8 mouse cellular contexts compared by ENCODE assay signal in the genomic region with DNA sequence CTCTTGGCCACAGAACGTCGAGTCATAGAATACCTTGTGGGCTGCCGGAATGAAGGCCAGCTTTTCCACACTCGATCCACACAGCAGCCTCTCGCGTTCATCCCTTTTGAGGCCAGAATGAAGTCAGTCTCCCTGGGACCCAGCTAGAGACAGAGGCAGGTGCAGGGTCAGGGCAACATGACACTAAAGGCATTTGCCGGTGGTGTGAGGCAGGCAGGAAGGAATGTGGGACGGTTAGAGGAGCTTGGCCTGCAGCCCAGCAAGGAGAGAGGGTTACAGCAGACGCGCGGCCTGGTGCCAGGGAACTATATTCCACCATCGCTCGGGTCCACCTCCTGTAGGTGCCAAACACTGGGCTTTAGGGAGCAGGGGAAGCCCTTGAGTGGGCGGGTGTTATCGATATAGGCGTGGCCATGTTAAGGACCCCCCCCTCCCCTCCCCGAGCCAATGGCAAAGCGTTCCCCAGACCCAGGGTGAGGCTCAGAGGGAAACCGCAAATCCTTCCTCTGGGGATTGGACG. TPM values are rescaled to one million over a fixed set of nuclear protein-coding genes. Genes with fewer than 3 reads are reported as not detected.
DNase-seq lines count a peak whose midpoint lies in the region; ATAC-seq lines count a peak whose summit lies in the region.

No protein-coding gene starts in this region.

- peak overlapping the region; percentile 13; the same call in 1 of the 2 replicates for H3K4me2 ChIP-seq in hindbrain, embryonic 15.5 days
- H3K4me2 ChIP-seq in lung, embryonic 16.5 days (ENCODE audit: low read depth, low read length) = peak overlapping the region; percentile 16

- H3K27me3 ChIP-seq in hindbrain, embryonic 15.5 days = 0 out of 2 replicates have a peak, but pooled peaks cover 5% of the 10 kb centered on the region
- H3K27me3 ChIP-seq in lung, embryonic 16.5 days (ENCODE audit: control insufficient read depth, insufficient read depth, low read depth, low read length) = no peaks in the 10 kb centered on the region

- no peaks in the 10 kb centered on the region for H3K9me3 ChIP-seq in hindbrain, embryonic 15.5 days
- no peaks in the 10 kb centered on the region for H3K9me3 ChIP-seq in lung, embryonic 16.5 days (ENCODE audit: control insufficient read depth, low read length)

- no peak overlapping the region for H3K4me3 ChIP-seq in hindbrain, embryonic 15.5 days
- no peak overlapping the region for H3K4me3 ChIP-seq in lung, embryonic 16.5 days (ENCODE audit: low read length)

- peaks cover 7% of the 10 kb centered on the region; the same call in 1 of the 2 replicates for H3K4me1 ChIP-seq in hindbrain, embryonic 15.5 days (replicated peaks)
- peaks cover 15% of the 10 kb centered on the region; the same call in 1 of the 2 replicates for H3K4me1 ChIP-seq in lung, embryonic 16.5 days (replicated peaks; ENCODE audit: control insufficient read depth, insufficient read depth, low read length)

- ATAC-seq in hindbrain, embryonic 15.5 days (ENCODE audit: low FRiP score, low read depth) = peak; percentile 42; the same call in 1 of the 2 replicates
- peak; percentile 85 for ATAC-seq in lung, embryonic 16.5 days (ENCODE audit: low read depth)

- no peak overlapping the region; the same call in 1 of the 2 replicates for H3K27ac ChIP-seq in hindbrain, embryonic 15.5 days (replicated peaks)
- H3K27ac ChIP-seq in lung, embryonic 16.5 days (ENCODE audit: low read length) = peak overlapping the region; percentile 93

- DNase-seq in Muller cell, postnatal 12 days (ENCODE audit: inconsistent ontology term) = peak; percentile 95
- peak; percentile 19 to 27 for DNase-seq in adrenal gland, postnatal 4 days (ENCODE audit: low spot score in 2 of 2)
- peak; percentile 86 for DNase-seq in gastrocnemius, adult 18-20 months (ENCODE audit: low spot score)
- peak; percentile 80 for DNase-seq in testis, postnatal 10 days (ENCODE audit: low spot score)
- no peak for DNase-seq in layer of hippocampus, adult 18-20 months (ENCODE audit: low spot score in 2 of 2)
- DNase-seq in spleen, postnatal 10 days (ENCODE audit: low spot score in 2 of 2) = no peak

- H3K9ac ChIP-seq in hindbrain, embryonic 15.5 days = no peak overlapping the region
- H3K9ac ChIP-seq in lung, embryonic 16.5 days (ENCODE audit: low read length) = peak overlapping the region; percentile 8; the same call in 1 of the 2 replicates

- H3K36me3 ChIP-seq in hindbrain, embryonic 15.5 days = no peaks in the 10 kb centered on the region
- H3K36me3 ChIP-seq in lung, embryonic 16.5 days (ENCODE audit: control insufficient read depth, insufficient read depth, low read length) = no peaks in the 10 kb centered on the region

- 17% methylated on average over 20 of the region's 20 CpGs for WGBS in hindbrain, embryonic 15.5 days
- 7% methylated on average over 20 of the region's 20 CpGs for WGBS in lung, embryonic 16.5 days

RNA-seq across cellular contexts. Expression of a gene that starts 11.3 kb away (rescaled TPM):
- not detected for total RNA-seq in adrenal gland, postnatal 4 days (2021)
- not detected for total RNA-seq in gastrocnemius, adult 18-20 months (2021)
- not detected in 2 replicates for polyA plus RNA-seq in hindbrain, embryonic 15.5 days (2015; fragmentation: Nextera tagmentation; extraction: Ambion mirVana)
- polyA plus RNA-seq in lung, embryonic 16.5 days (2015; fragmentation: Nextera tagmentation; extraction: Ambion mirVana) = not detected in 2 replicates
- total RNA-seq in layer of hippocampus, adult 18-20 months (2021) = not detected

RNA-seq across cellular contexts. Expression of a gene that starts 26.6 kb away (rescaled TPM):
- 1 to 10 TPM; 7.0 to 8.2 TPM for total RNA-seq in adrenal gland, postnatal 4 days (2021)
- total RNA-seq in gastrocnemius, adult 18-20 months (2021) = 10 to 100 TPM; 43.2 to 45.2 TPM
- 3.3 and 4.4 TPM in 2 replicates for polyA plus RNA-seq in hindbrain, embryonic 15.5 days (2015; fragmentation: Nextera tagmentation; extraction: Ambion mirVana)
- polyA plus RNA-seq in lung, embryonic 16.5 days (2015; fragmentation: Nextera tagmentation; extraction: Ambion mirVana) = 38.8 and 39.4 TPM in 2 replicates
- total RNA-seq in layer of hippocampus, adult 18-20 months (2021) = 10 to 100 TPM; 31.4 to 33.4 TPM

RNA-seq across cellular contexts. Expression of a gene that starts 51.0 kb away (rescaled TPM):
- total RNA-seq in adrenal gland, postnatal 4 days (2021) = 10 to 100 TPM; 42.8 to 43.4 TPM
- 10 to 100 TPM; 19.5 to 19.8 TPM for total RNA-seq in gastrocnemius, adult 18-20 months (2021)
- 29.1 and 32.4 TPM in 2 replicates for polyA plus RNA-seq in hindbrain, embryonic 15.5 days (2015; fragmentation: Nextera tagmentation; extraction: Ambion mirVana)
- polyA plus RNA-seq in lung, embryonic 16.5 days (2015; fragmentation: Nextera tagmentation; extraction: Ambion mirVana) = 46.9 and 53.0 TPM in 2 replicates
- 10 to 100 TPM; 35.1 to 39.9 TPM for total RNA-seq in layer of hippocampus, adult 18-20 months (2021)

RNA-seq across cellular contexts. Expression of a gene that starts 53.6 kb away (rescaled TPM):
- total RNA-seq in adrenal gland, postnatal 4 days (2021) = 1 to 10 TPM; 1.1 to 1.3 TPM
- not detected for total RNA-seq in gastrocnemius, adult 18-20 months (2021)
- polyA plus RNA-seq in hindbrain, embryonic 15.5 days (2015; fragmentation: Nextera tagmentation; extraction: Ambion mirVana) = 1.2 and 1.3 TPM in 2 replicates
- 2.0 TPM in 2 replicates for polyA plus RNA-seq in lung, embryonic 16.5 days (2015; fragmentation: Nextera tagmentation; extraction: Ambion mirVana)
- under 1 TPM; 0.41 to 0.79 TPM for total RNA-seq in layer of hippocampus, adult 18-20 months (2021)

Comparison
In these comparisons a context has a peak if more than half of its experiments do, and no peak if none do; other contexts are left out.
1. DNase-seq: peak in Muller cell, postnatal 12 days (single experiment), adrenal gland, postnatal 4 days (2 of 2), gastrocnemius, adult 18-20 months (single experiment) and testis, postnatal 10 days (single experiment); none in layer of hippocampus, adult 18-20 months (0 of 2) and spleen, postnatal 10 days (0 of 2).